Mouse (Mus musculus) E14TG2a.4 (cell line): ENCODE measurements around the gene Slc35b4.

Source experiments
- H3K27me3 ChIP-seq: 2 replicates; pipeline ENCODE4 v1.6.1; 2014; ENCODE audit warnings: low read length, control low read depth; ENCODE audit not compliant: insufficient read depth
- H3K36me3 ChIP-seq: 2 replicates; pipeline ENCODE4 v1.6.1; 2014; ENCODE audit warnings: low read length, control low read depth; ENCODE audit not compliant: insufficient read depth
- H3K4me1 ChIP-seq: replicated peaks from 2 replicates; pipeline ENCODE4 v1.6.1; 2014; ENCODE audit warnings: low read depth, low read length, control low read depth
- H3K4me3 ChIP-seq: replicated peaks from 2 replicates; pipeline ENCODE4 v1.5.1; 2014; ENCODE audit warnings: mild to moderate bottlenecking, low read length
- H3K9me3 ChIP-seq: 2 replicates; pipeline ENCODE4 v1.6.1; 2014; ENCODE audit warnings: low read length, control low read depth
- CTCF ChIP-seq: conservative IDR thresholded peaks from 2 replicates; pipeline ENCODE4 v1.5.1; 2014; ENCODE audit warnings: low read length
- NANOG ChIP-seq: IDR thresholded peaks from 2 replicates; pipeline ENCODE4 v1.6.1; 2014; ENCODE audit warnings: borderline replicate concordance, low read length, mixed read lengths
- POU5F1 ChIP-seq: IDR thresholded peaks from 2 replicates; pipeline ENCODE4 v1.6.1; 2014; ENCODE audit warnings: low read length, borderline replicate concordance

The Slc35b4 gene

DNA sequence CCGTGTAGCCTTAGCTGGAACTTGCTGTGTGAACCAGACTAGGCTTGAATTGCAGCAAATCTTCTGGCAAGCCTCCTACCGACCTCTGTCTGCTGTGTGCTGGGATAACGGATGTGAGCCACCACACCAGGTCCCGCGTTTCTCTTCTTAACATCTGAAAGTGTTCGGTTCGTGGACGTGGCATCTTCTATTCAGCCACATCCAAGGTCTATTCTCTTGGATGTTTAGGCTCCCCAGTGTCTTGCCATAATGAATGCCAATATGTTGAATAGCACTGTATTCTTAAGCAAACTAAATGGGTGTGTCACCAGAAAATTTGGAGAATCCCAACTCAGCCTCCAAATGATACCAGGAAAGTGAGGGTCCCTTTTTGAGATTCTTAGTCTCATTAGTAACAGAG, 14.5 kb upstream of the Slc35b4 start:
- H3K4me3 ChIP-seq = no peak overlapping the region; the same call in 1 of the 2 replicates

DNA sequence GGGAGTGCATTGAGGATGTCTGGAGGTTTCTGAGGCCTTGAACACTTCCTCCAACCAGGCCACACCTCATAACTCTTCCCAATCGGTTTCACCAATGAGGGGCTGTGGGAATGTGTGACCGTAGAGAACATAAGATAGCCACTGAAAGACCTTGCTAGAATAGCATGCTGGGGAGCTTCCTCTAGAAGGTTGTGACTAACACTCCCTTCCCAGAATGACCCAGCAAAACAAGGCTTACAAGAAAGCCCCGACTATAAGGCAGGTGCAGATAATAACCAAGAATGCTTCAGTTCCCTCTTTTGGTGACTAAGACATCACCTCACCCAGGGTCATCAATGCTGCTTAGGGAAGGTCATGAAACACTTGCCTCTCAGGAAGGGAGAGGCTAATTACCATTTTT, 12.6 kb upstream of the Slc35b4 start:
- no peak for TF ChIP-seq POU5F1
- TF ChIP-seq NANOG = 0 out of 2 replicates have a peak, but pooled peaks have one; percentile 16
- TF ChIP-seq CTCF = no peak
- Histone ChIP-seq H3K4me3 (no peak overlapping the region), H3K36me3 (no peaks in the 10 kb centered on the region; the same call in 1 of the 2 replicates), H3K27me3 (no peaks in the 10 kb centered on the region), H3K4me1 (peaks cover 39% of the 10 kb centered on the region), H3K9me3 (peaks cover 51% of the 10 kb centered on the region)

More for the DNA sequence above, 14.5 kb upstream of the Slc35b4 start:
- H3K36me3 ChIP-seq = no peaks in the 10 kb centered on the region; the same call in 1 of the 2 replicates
- H3K4me1 ChIP-seq = peaks cover 23% of the 10 kb centered on the region
- no peaks in the 10 kb centered on the region for H3K27me3 ChIP-seq
- peaks cover 56% of the 10 kb centered on the region for H3K9me3 ChIP-seq
- TF ChIP-seq POU5F1 (no peak), CTCF (no peak), NANOG (no peak)

DNA sequence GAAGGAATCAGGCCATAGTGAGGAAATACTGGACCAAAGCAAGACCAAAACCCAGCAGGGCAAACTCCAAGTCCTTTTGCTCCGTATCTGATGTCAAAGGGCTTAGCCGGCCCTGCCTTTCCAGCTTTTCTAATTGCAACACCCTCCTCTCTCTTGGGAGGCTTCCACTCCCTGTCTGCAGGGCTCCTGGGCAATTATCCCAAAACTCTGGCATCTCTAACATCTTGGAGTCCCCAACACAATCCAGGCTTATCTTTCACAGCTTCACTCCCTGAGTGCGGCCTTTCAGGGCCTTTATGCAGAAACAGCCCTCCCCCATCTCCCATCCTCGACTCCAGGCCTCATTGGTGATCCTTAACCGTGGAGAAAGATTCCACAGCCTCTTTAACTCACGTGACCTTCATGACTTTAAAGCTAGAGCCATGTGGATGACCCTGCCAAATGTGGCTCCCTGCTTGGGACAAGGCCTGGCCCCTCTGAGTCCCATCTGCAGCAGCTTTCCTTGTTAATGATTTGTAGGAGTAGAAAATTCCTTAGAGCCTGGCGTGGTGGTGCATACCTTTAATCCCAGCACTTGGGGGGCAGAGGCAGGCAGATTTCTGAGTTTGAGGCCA, 11.2 kb upstream of the Slc35b4 start:
- peaks cover 53% of the 10 kb centered on the region for H3K4me1 ChIP-seq
- H3K36me3 ChIP-seq = no peaks in the 10 kb centered on the region; the same call in 1 of the 2 replicates
- H3K9me3 ChIP-seq = peaks cover 44% of the 10 kb centered on the region
- no peak; the same call in 1 of the 2 replicates for TF ChIP-seq POU5F1
- no peak; the same call in 1 of the 2 replicates for TF ChIP-seq NANOG
- no peak for TF ChIP-seq CTCF
- 0 out of 2 replicates have a peak overlapping the region, but pooled peaks have one; percentile 13 for H3K4me3 ChIP-seq
- H3K27me3 ChIP-seq = no peaks in the 10 kb centered on the region

DNA sequence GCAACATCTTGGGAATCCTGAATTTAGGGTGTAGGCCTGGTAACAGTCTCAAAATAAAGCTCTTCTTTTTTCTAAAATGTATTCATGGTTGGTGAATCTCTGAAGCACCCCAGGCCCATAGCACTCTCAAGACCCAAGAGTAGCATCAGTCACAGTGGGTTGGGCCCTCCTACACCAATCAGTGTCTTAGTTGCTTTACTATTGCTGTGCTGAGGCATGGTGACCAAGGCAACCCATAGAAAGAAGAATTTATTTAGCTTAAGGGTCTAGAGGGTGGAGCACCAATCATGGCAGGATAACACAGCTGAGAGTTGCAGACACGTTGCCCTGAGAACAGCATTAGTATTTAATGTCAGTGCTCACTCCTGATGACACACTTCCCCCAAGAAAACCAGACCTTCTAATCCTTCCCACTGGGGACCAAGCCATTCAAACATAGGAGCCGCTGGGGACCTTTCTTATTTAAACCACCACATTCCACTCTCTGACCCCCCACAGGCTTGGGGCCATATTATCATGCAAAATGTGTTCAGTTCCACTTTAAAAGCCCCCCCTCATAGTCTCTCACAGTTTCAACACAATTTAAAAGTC, 10.5 kb upstream of the Slc35b4 start:
- Histone ChIP-seq H3K4me3 (no peak overlapping the region), H3K4me1 (peaks cover 60% of the 10 kb centered on the region), H3K27me3 (no peaks in the 10 kb centered on the region), H3K36me3 (no peaks in the 10 kb centered on the region; the same call in 1 of the 2 replicates), H3K9me3 (peaks cover 37% of the 10 kb centered on the region)
- TF ChIP-seq POU5F1 (peak; percentile 86), NANOG (peak; percentile 70), CTCF (no peak)

DNA sequence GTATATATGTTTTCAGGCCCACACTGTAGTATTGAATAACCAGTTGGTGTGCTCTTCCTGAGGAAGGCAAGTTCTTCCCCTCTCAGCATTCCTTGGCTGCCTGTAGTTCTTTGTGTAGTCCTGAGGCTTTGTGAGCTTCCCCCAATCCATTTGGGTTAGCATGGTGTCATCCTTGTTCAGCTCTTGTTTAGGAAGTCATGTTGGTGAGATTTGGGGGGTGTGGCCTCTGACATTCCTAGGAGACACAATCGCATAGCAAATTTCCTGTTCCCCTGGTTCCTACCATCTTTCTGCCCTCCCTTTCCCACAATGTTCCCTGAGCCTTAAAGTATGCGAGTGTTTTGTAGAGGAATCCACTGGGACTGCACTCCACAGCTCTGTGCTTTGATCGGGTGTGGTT, 6.4 kb upstream of the Slc35b4 start:
- no peak for TF ChIP-seq POU5F1
- Histone ChIP-seq H3K9me3 (peaks cover 13% of the 10 kb centered on the region), H3K4me3 (no peak overlapping the region), H3K4me1 (peaks cover 76% of the 10 kb centered on the region), H3K36me3 (no peaks in the 10 kb centered on the region), H3K27me3 (no peaks in the 10 kb centered on the region)

DNA sequence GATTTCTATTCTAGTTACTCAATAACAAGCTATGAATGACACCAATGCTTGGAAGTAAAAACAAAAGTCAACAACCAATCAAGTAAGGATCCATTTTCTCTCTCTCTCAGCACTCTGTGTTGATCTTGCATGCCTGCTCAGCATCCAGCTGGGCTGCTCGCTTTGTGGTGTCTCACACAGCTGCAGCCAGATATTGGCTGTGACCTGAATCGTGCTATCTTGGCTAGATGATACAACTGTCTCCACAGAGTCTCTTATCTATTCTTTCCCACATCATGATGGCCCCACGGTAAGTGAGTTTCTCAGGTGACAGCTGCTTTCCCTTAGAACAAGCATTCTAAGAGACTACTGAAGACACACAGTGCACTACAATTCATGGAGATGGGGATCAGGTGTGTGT, 5.0 kb upstream of the Slc35b4 start:
- H3K9me3 ChIP-seq = peaks cover 13% of the 10 kb centered on the region
- TF ChIP-seq CTCF (no peak), POU5F1 (no peak), NANOG (no peak)
- H3K4me1 ChIP-seq = peaks cover 70% of the 10 kb centered on the region
- H3K27me3 ChIP-seq = no peaks in the 10 kb centered on the region
- no peaks in the 10 kb centered on the region for H3K36me3 ChIP-seq
- H3K4me3 ChIP-seq = no peak overlapping the region

DNA sequence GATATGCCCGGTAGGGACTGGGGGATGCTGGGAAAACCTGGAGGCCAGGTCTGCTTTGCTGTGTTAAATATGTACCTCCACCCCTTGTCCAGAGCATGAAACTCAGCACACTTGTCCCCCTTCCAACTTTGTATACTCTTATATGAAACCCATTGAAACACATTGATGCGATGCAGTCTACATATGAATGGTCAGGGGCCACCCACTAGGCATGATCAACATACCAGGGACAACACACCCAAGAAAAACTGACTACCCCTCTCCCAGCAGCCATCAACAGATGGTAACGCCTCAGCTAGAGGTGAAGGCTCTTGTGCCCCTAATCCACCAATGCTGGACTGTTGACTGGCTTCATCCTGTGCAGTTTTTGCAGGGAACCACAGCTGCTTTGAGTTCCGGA, 3.0 kb upstream of the Slc35b4 start:
- no peaks in the 10 kb centered on the region for H3K36me3 ChIP-seq
- no peaks in the 10 kb centered on the region for H3K27me3 ChIP-seq
- peaks cover 13% of the 10 kb centered on the region for H3K9me3 ChIP-seq
- peaks cover 63% of the 10 kb centered on the region for H3K4me1 ChIP-seq
- TF ChIP-seq CTCF (no peak), NANOG (peak; percentile 26; the same call in 1 of the 2 replicates)
- no peak overlapping the region for H3K4me3 ChIP-seq

DNA sequence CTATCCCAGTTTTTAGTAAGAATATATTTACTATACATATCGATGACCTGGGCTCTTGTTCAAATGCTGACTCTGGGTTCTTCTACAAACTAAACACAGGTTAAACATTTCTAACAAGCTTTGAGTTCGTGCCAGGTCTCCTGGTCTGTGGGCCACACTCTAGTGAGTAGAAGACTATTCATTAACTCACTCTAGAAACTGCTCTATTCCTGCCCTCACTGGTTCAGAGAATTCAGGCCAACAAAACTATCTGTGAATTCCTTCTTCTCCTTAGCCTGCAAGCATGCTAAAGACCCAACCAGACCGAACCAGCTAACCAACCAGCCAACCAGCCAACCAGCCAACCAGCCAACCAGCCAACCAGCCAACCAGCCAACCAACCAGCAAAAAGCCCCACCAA, 2.1 kb upstream of the Slc35b4 start:
- no peaks in the 10 kb centered on the region for H3K27me3 ChIP-seq
- no peaks in the 10 kb centered on the region for H3K36me3 ChIP-seq
- H3K9me3 ChIP-seq = peaks cover 13% of the 10 kb centered on the region
- TF ChIP-seq POU5F1 (no peak), CTCF (no peak), NANOG (no peak)
- peaks cover 61% of the 10 kb centered on the region for H3K4me1 ChIP-seq
- no peak overlapping the region for H3K4me3 ChIP-seq
